Mouse (Mus musculus): Measurements from ENCODE around the gene Afg1l.
A peak's percentile ranks its signal among the peaks of the same experiment; 100 is the strongest.

The Afg1l gene

DNA sequence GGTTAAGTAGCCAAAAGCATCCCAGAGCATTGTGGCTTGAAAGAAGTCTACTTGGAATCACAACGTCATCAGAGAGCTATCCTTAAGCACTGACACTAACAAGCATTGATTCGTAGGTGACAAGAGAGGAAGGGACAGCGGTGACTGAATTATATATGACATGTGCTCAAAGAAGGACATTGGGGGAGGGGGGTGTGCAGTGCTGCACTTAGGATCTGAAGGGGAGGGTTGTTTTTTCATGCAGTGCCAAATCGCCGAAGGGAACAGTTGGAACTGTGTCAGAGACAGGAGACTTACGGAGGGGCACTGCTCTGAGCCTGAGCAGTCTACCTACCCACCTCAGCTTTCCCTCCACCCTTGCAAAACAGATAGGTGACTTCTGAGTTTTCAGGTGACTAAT is 94.7 kb downstream of the Afg1l start:
- no peak for DNase-seq (ENCODE audit: low spot score)

DNA sequence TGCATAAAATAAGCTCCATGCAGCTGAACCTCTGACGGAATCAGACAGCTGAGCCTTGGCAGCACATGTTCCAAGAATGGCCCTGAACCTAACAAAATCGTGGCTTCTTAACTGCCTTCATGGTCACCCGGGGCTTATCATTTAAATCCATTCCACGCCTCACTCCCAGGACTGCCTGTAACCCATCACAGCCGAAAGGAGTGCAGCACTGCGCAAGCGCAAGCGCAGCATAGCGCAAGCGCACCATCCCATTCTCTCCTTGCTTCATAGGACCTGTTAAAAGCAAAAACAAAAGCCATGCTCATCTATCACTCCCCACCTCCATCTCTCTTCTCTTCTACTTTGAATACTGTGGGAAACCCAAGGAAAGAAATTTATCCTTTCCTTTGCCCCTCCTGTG is 114.1 kb downstream of the Afg1l start:
- no peak for DNase-seq (ENCODE audit: low spot score)

DNA sequence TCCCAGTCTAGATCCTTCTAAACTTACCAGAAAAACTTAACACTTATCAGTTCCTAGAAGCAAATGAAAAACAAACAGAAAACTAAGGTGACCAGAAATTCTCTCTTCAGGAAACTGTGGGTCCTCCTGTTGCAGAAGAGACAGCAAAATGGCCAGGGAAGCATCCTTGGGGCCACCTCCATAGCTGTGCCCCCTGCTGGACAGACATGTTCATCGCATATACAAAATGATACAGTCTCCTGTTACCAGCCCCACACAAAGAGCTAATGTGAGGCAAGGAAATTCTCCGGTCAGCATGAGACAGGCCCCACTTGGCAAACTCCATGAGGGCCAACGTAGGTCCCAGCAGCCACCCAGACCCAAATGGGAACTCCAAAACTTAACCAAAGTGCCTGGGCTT is 122.4 kb downstream of the Afg1l start:
- DNase-seq (ENCODE audit: low spot score): no peak

DNA sequence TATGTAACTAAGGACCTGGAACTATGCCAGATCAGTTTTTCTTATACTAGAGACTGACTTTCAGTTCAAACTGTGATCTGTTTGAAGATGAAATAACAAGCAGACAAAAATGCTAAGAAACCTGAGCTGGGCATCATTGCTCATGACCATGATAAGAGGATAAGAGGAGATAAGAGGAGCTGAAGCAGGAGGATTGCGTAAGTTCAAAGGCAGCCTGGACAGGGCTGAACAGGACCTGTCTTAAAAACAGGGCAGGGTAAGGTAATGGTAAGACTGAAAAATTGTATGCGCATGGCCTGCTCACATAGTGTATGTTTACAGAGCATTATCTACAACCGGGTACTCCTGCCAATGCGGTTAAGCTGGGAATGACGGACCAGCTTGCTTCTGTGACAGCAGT is 130.4 kb downstream of the Afg1l start:
- DNase-seq (ENCODE audit: low spot score): no peak

DNA sequence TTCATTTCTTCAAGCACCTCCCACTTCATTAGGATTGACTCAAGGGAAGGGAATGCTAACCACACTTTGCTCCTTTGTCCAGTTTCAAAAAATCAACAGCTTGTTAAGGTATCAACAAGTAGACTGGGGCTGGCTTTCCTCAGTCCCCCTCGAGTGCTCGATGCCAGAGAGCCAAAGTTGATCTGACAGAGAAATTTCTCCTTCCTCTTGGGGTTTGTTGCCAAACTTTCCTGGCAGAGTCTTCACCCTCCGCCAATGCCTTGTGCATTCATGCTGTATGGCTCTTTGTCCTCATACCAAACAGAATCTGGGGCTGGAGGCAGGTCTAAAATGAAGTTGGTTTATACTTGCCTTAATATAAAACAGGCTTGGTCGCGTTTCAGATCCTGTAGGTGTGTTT is 131.2 kb downstream of the Afg1l start:
- no peak for DNase-seq (ENCODE audit: low spot score)

DNA sequence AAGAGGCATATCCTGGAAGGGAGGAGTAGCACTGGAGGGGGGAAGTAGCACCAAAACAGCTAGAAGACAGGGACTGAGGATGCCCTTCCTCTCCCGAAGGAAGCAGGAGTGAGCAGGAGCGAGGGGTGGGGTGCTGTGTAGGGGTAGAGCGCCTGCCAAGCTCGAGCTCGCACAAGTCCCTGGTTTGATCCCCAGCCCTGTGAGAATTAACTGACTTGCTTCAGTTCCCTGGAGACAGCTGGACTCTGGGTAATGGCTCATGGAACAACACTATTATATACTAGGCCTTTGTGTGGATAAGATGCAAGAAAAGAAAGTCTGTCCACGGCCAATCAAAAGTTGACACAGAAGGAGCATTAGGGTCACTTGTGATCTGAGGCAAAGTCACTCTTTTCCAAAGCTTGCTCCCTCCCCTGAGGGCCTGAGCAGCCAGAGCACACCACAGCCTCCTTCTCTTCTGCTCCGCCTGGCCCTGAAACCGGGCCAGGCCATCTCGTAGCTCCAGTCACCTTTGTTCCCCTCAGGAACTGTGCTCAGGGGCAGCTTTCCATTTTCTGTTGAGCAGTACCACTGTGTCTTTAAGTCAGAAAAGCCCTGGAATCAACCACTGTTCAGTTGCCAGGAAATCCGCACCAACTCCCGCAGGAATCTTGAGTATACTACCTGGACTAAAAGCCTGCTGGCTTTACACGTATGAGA is 132.0 kb downstream of the Afg1l start:
- no peak for DNase-seq (ENCODE audit: low spot score)

DNA sequence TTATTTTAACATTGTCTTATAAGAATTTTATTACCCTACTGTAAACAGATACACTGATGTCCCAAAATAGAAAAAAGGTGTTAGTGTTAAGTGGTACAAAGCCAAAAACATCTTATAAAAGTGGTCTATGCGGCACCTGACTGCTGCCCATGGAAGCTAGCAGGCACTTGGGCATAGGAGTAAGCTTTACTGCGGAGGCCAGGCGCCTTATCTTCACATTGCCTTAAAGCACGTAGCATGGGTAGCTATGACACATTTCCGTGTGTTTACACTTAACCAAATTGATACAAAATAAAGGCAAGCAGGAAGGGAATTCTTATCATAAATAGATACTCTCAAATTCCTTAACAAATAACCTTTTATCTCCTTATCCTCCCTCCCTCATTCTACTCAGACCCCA is 135.7 kb downstream of the Afg1l start:
- no peak for DNase-seq (ENCODE audit: low spot score)

DNA sequence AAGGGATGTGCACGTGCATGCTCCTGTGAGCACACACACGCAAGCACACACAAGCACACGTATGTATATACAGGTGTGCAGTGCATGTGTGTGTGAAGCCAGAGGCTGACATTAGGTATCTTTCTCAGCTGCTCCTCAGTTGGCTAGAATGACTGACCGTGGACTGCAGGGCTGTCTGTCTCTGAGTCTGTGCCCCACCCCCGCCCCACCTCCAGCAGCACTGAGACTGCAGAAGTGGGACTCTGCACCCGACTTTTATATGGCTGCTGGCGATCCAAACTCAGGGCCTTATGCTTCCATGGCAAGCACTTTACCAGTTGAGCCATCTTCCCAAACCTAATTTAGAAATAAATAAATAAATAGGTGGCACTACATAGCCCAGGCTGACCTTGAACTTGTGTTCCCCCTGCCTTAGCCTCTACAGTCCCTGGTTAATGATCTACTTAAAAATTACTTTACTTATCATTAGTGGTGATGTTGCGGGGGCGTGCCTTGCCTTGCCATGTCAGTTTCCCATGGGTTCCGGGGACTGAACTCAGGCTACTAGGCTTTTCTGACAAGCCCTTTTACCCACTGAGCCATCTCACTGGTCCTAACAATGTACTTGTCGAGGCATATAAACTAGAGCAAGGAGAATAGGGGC is 136.4 kb downstream of the Afg1l start:
- DNase-seq (ENCODE audit: low spot score): no peak

DNA sequence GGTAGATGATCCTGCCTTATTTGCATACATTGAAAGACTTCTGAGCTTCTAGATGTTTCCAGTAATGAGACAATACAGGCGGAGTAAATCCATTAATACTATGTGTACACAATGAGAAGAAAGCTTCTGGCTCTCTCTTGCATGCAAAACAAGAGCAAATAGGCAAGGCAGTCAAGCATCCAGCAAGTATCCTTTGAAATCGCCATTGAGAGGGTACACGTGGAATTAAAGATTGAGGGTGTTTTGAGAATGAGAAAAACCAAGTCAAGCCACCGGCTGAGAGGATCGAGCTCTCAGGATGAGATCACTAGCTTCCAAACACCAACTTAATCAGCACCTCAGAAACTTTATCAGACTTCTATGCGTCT is 138.0 kb downstream of the Afg1l start:
- no peak for DNase-seq (ENCODE audit: low spot score)

DNA sequence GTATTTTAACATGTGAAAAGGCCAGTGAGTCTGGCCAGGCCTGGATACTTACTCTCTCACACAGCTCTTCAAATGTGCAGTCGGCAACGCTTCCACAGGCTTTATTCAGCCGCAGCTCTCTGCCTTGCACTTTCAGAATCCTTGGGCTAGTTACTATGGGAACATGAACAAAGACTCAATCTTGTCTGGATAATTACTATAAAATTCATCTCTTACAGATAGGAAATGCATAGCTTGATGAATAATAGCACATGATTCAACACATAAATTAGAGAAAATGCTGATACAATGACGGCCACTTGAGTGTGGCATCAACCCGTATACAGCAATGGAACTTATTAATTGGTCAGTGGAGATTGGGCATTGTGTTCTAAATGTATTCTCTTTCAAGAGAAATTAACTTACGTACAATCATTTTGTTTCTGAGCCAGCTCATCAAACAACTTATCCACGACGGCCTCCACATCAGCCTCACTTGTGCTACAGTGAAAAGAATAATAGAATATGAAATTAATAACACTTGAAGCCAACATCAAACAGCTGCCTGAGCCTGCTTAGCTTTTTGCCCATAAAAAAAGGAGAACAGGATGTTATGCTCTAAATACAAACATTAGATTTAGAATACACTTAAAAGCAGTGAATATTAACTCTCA is 138.5 kb downstream of the Afg1l start:
- no peak for DNase-seq (ENCODE audit: low spot score)

DNA sequence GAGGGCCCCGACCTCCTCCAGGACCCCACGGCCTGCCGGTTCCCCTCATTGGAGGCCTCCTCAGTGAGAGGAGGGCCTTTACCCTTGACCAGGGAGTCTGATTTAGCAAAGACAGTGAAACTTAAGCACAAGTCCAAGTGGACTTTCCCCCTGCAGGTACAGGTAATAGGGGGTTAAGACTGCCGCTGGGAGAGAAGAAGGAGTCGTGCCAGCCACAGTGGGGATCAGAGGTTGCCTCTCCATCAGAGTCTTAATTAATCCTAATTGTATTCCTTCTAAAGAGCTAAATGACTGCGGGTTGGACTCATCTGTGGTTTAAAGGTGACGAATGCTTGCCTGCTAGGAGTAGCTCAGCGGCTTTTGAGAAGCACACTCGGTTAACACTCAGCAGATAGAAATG is 139.9 kb downstream of the Afg1l start:
- DNase-seq (ENCODE audit: low spot score): no peak

DNA sequence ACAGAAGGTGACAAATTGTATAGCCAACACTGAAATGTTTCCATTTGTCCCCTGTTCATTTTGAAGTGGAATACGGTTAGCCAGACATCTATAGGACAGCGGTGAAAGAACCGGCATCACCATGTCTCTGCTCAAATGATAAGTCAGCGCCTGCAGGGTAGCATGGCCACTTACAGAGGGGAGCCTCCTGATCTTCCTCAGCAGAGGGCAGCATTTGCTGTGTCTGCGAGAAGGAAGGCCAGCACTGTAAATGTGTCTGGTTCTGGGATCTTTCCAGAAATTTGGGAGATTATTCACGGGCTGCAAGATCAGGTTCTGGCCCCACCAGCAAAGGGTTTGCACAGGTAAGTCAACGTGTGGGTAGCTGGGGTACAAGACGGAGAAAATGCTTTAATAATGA is 150.8 kb downstream of the Afg1l start:
- no peak for DNase-seq (ENCODE audit: low spot score)

DNA sequence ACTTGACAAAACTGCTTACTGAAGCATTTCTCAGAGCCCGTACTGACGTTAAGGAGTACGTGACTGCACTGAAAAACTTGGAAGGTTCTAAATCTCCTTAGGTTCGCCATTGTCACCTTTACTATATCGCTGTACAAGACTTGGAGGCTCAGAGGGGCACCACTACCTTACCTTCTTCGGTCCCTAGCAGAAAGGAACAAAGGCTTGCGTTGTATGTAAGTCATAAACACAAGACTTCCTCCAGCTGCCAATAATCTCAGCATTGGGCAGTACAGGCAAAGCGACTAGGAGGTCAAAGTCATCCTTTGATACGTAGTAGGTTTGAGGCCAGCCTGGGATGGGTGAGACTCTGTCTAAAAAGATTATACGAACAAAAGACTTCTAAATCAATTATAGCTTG is 153.1 kb downstream of the Afg1l start:
- no peak for DNase-seq (ENCODE audit: low spot score)

DNA sequence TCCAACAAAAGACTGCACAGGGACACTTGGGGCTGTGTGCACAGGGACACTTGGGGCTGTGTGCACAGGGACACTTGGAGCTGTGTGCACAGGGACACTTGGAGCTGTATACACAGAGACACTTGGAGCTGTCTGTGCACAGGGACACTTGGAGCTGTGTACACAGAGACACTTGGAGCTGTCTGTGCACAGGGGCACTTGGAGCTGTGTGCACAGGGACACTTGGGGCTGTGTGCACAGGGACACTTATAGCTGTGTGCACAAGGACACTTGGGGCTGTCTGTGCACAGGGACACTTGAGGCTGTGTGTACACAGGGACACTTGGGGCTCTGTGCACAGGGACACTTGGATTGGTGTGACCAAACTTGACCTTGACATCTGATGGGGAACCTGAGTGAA is 154.4 kb downstream of the Afg1l start:
- DNase-seq (ENCODE audit: low spot score): no peak

DNA sequence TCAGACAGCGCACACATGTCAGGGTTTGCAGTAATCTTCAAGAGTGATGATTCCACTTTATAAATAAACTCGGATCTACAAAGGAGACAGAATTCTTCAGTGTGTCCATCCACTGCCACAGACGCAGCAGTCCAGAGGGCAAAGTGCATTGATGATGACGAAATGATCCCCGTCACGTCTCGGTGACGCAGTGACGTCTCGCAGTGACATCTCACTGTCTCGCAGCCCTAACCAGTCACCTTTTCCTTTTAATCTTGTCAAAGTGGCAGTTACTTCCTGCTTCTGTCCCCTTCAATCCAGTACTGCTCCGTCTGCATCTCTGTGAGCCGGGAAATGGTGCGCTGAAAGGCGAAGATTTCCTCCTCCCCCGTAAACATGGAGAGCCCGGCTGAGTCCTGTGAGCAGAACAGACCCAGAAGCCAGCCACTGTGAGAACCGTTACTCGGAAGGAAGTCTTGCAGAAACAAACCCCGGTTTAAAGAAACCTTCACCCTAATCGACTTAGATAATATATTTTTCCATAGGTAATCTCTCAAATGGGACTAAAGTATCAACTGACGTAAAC is 165.1 kb downstream of the Afg1l start:
- DNase-seq (ENCODE audit: low spot score): no peak

DNA sequence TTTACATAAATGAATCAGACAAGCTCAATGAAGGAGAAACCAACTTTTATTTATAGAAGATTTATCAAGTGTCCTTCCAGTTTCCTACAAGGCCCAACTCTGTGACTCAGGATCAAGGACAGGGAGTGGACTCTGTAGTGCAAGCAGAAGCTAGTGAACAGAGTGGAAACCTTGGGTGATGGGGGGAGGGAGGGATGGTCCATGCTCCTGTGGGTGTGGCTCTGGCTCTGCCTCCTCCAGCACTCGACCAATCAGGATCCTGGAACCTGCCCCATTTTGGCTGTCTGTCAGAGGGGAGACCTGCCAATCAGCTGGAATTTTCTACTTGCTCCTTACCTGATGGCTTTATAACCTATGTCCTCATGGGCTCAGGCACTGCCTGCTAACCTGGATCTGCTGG is 165.8 kb downstream of the Afg1l start:
- no peak for DNase-seq (ENCODE audit: low spot score)

DNA sequence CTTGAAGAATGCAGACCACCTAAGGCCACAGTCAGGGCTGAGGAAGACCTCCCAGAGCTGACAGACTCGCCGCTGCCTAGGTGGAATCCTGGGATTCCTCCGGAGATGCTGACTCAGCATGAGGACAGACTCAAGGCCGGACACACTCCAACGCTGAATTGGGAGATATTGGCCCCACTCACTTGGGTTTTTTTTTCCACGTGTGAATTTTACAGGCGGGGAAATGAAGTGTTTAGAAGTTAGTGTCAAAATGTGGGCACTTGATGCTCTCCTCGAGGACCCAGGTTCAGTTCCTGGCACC is 169.7 kb downstream of the Afg1l start:
- DNase-seq (ENCODE audit: low spot score): no peak

DNA sequence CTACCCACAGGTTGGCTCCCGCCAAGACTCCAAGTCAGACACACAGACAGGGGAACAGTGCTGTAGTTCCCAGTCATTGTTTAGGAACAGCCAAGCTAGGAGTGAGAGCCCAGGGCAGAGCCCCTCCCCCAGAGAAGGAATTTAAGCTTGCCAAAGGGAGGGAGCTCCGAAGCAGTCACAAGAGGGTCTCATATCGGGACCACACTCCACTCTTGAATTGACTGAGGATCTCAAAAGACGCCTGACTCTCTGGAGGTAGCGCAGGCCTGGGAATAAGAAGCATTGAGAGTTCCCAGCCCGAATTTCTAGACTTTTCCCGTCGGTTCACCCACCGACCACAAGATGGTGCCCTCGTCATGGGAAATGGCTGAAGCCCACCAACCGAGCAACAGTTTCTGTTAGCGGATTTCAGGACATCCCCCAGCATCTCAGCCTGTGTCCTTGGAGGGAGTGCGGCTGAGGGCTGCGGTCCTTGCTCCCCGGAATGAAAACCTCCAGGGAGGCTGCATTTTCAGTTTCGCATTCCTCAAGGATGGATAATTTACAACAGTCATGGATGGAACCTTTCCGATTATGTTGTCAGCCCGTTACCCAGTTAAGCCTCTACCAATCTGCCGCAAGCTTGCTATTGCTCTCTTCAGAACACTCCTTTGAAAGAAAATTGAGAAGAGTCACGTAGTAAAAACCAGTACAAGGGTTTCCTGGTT is 170.2 kb downstream of the Afg1l start:
- peak; percentile 59 for DNase-seq (ENCODE audit: low spot score)

DNA sequence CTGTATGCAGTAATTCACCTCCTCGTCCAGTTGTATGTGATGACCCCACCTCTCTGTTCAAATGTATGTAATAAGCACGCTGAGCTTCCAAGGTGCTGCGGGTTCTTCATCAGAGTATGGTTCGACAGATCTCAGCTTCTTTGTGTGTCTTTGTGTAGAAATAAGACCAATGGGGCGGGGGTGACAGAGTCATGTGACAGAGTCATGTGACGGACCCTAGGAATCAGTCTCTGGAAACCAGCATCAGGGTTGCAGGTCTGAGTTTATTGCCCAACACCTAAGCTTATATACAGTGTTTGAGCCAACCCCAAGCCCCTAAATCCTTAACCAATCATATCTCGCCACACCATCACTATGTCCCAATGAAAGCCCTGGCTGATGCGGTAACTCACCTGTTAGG is 171.9 kb downstream of the Afg1l start:
- DNase-seq (ENCODE audit: low spot score): no peak

DNA sequence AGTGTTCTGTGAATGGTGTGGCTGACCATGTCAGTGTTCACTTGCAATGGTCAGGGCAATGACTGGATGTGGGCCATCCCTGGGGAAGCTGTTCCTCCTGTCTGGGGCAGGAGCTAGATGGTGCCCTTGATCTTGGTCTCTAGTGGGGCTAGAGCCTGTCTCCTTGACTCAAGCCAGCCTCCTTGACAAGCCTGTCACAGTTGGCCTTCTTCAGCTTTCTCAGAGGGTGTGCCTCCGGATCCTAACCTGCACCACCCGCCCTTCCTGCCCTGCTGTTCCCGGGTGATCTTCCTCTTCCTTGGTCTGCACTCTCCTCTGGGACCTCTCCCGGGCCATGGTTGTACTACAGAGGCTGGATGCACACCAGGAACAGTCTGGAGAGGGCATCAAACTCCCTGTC is 177.6 kb downstream of the Afg1l start:
- no peak for DNase-seq (ENCODE audit: low spot score)

DNA sequence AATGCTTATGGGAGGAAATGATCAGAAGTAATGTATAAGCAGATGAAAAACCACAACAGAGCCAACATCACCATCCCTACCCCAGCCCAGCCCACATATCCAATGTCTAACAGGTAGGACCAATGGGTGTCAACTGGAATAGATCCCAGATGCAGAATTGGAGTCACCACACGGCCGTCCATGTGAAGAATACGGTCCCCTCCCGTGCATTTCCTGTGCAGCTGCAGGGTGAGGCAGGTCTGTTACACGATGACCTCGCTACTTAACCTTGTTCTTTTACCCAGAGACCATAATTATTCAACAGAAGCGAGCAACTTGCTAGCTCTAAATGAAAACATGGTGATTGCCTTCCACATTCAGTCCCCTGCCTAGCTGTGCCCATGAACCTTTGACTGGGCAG is 178.4 kb downstream of the Afg1l start:
- no peak for DNase-seq (ENCODE audit: low spot score)

DNA sequence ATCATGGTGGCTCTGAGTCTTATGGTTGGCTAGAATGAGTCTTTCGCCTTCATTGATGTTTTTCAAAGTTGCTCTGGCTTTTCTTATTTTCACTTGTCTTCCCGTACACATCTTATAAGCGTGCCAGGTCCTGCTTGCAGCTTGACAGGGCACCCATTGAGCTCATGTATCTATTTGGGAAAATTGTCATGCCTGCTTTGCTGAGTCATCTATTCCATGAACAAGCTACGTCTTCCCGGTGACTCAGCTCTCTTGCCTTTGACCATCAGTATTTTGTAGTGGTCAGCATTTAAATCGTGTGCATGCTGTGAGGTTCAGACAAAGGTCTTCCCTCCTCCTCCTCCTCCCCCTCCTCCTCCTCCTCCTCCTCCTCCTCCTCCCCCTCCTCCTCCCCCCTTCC is 178.9 kb downstream of the Afg1l start:
- no peak for DNase-seq (ENCODE audit: low spot score)

DNA sequence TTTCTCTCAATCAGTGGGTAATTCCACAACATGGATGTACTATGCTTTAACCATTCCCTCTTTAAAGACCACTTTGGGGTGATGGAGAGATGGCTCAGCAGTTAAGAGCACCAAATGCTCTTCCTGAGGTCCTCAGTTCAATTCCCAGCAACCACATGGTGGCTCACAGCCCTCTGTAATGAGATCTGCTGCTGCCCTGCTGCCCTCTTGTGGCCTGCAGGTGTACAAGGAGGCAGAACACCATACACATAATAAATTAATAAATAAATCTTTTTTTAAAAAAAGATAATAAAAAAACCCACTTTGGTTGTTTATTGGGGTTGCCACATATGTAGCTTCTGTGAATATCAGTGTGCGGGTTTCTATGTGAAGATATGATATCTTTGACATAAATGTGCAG is 180.4 kb downstream of the Afg1l start:
- DNase-seq (ENCODE audit: low spot score): no peak

Data from ovary, postnatal 10 days (tissue).